Mouse (Mus musculus) hindbrain, embryonic 14.5 days (tissue): ENCODE results near the gene E2f3. TPM values are rescaled to one million over a fixed set of nuclear protein-coding genes. Genes with fewer than 3 reads are reported as not detected.

Experiments used
- ATAC-seq: fragments of 200-750 bp; cut with Nextera tagmentation; 2 replicates; pipeline ENCODE4 v1.8.0; 2017; ENCODE audit warnings: moderate number of reproducible peaks, mild to moderate bottlenecking, moderate TSS enrichment, moderate library complexity; ENCODE audit not compliant: low FRiP score
- DNase-seq: peaks from one replicate; pipeline ENCODE4 v3.0.0-alpha.2; 2015; ENCODE audit warnings: low spot score
- H3K27ac ChIP-seq: fragments of 300-500 bp; sonication (generic); 2 replicates; pipeline ENCODE4 v1.5.1; 2014; ENCODE audit warnings: mild to moderate bottlenecking, moderate library complexity
- H3K27me3 ChIP-seq: fragments of 300-500 bp; sonication (generic); 2 replicates; pipeline ENCODE4 v1.6.1; 2014; ENCODE audit warnings: mild to moderate bottlenecking, low read length, mixed read lengths; ENCODE audit not compliant: control insufficient read depth, insufficient read depth
- H3K36me3 ChIP-seq: fragments of 300-500 bp; sonication (generic); replicated peaks from 2 replicates; pipeline ENCODE4 v1.6.1; 2014; ENCODE audit not compliant: control insufficient read depth, insufficient read depth
- H3K4me1 ChIP-seq: fragments of 300-500 bp; sonication (generic); replicated peaks from 2 replicates; pipeline ENCODE4 v1.6.1; 2014; ENCODE audit warnings: antibody characterized with exemption, low read length, mixed read lengths; ENCODE audit not compliant: control insufficient read depth, insufficient read depth
- H3K4me2 ChIP-seq: fragments of 300-500 bp; sonication (generic); replicated peaks from 2 replicates; pipeline ENCODE4 v1.6.1; 2014; ENCODE audit warnings: mild to moderate bottlenecking, moderate library complexity
- H3K4me3 ChIP-seq: fragments of 300-500 bp; sonication (generic); replicated peaks from 2 replicates; pipeline ENCODE4 v1.5.1; 2014; ENCODE audit warnings: mild to moderate bottlenecking, low read length
- H3K9ac ChIP-seq: fragments of 300-500 bp; sonication (generic); 2 replicates; pipeline ENCODE4 v1.6.1; 2014
- H3K9me3 ChIP-seq: fragments of 300-500 bp; sonication (generic); 2 replicates; pipeline ENCODE4 v1.6.1; 2016; ENCODE audit warnings: low read length; ENCODE audit not compliant: control insufficient read depth
- WGBS: fragments of 180-500 bp; shearing (Covaris S2); extraction: QIAGEN DNeasy Blood & Tissue Kit; methylation state at CpG from one replicate; pipeline ENCODE4 v1.1.7; 2014; 5-methylcytosine and 5-hydroxymethylcytosine counted together
- polyA plus RNA-seq: library from polyadenylated mRNA; unstranded; fragments of >200 nt; fragmentation: Nextera tagmentation; extraction: Ambion mirVana; gene quantifications from 2 replicates; pipeline ENCODE4 v1.2.1, GENCODE M21; 2014

The E2f3 gene
- polyA plus RNA-seq, 1 experiment from 2014 or later: 5.2 TPM

DNA sequence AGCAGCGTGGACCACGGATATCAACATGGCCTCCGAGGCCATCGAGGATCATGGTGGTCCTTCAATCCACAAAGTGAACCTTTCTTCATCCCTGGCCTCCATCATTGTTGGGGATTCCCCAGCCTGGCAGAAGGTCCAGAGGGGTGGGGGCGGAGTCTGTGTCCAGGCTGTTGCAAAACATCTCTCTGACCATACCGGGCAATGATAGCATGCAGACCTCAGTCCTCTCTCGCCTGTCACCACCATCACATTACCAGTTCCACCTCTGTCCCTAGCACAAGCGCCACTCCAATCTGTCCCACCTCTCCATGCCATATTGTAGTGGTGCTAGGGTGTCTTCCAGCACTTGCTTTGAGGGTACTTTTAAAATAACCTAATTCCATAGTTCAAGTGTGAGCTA lies 18.9 kb downstream of the E2f3 start:
- Histone ChIP-seq H3K4me3 (no peak overlapping the region), H3K9ac (no peak overlapping the region), H3K36me3 (no peaks in the 10 kb centered on the region), H3K27ac (no peak overlapping the region), H3K27me3 (no peaks in the 10 kb centered on the region), H3K4me2 (no peak overlapping the region), H3K4me1 (no peaks in the 10 kb centered on the region), H3K9me3 (no peaks in the 10 kb centered on the region)
- no peak for DNase-seq
- WGBS: 98% methylated on average over 8 of the region's 8 CpGs
- no peak for ATAC-seq

DNA sequence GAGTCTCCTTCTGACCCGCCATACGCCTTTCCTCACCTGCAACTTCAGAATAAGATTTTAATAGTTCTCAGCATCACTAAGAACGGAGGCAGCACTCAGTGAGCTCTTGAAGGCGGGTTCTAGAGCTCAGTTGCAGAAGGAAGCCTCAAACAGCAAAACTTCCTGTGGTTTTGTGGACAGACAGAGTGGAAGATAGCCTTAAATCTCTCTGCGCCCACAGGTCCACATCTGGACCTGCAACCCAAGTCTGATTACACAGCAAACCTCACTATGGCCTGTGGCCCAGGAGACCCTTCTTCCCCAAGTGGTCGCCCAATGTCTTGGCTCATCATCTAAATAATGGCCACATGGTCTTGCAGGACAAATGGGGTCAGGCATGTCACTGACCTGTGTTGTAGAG lies 21.8 kb downstream of the E2f3 start:
- no peak for ATAC-seq
- WGBS: 94% methylated on average over 6 of the region's 6 CpGs

DNA sequence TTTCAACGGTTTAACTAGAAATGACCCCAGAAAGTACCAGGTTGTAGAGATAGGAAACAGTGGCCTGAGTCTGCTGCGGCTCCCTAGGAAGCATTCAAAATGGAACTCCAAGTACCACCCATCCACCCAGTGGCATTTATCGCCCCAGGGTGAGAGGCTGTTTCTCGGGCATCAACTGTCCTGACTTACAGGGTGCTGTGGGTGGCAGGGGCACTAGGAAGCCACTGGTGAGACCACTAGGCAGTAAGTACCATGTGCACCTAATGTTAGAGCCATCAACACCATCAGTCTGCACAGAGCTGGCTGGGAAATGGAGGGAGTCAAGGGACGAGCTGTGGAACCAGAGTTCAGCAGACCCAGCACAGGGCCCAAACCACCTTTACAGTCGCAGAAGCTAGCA lies 25.4 kb downstream of the E2f3 start:
- no peak for ATAC-seq
- DNase-seq: no peak
- no peak overlapping the region for H3K4me2 ChIP-seq
- no peaks in the 10 kb centered on the region for H3K9me3 ChIP-seq
- H3K36me3 ChIP-seq: no peaks in the 10 kb centered on the region
- no peak overlapping the region for H3K4me3 ChIP-seq
- no peaks in the 10 kb centered on the region for H3K27me3 ChIP-seq
- H3K27ac ChIP-seq: no peak overlapping the region
- H3K9ac ChIP-seq: no peak overlapping the region
- H3K4me1 ChIP-seq: no peaks in the 10 kb centered on the region
- 92% methylated on average over 6 of the region's 6 CpGs for WGBS

More for the DNA sequence above, 21.8 kb downstream of the E2f3 start:
- no peaks in the 10 kb centered on the region for H3K9me3 ChIP-seq
- H3K36me3 ChIP-seq: no peaks in the 10 kb centered on the region
- no peaks in the 10 kb centered on the region for H3K4me1 ChIP-seq
- DNase-seq: no peak
- no peaks in the 10 kb centered on the region for H3K27me3 ChIP-seq
- H3K9ac ChIP-seq: no peak overlapping the region
- H3K4me3 ChIP-seq: no peak overlapping the region
- no peak overlapping the region for H3K4me2 ChIP-seq
- no peak overlapping the region for H3K27ac ChIP-seq

DNA sequence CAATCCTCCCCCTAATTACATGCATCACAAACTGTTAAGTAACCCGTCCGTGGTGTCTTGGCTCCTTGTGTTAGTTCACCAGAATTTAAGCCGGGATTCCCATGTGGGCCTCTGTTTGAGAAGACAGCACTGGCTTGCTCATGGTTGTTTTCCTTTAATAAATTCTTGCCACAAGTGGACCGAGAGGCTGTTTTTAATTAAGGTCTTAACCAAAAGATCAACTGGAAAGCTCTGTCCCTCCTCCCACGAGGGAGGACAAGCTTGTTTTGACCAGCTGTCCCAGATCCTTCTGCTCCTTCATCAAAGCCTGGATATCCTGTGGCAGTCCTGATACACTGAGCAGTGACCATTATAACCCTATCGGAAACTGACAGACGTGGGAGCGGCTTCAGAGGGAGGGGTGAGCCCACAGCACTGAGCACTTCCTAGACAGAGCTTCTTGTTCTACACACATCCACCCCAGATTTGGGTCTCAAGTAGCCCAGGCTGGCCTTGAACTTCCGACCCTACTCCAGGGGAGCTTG lies 28.1 kb downstream of the E2f3 start:
- 80% methylated on average over 9 of the region's 9 CpGs for WGBS
- H3K4me1 ChIP-seq: no peaks in the 10 kb centered on the region
- H3K36me3 ChIP-seq: no peaks in the 10 kb centered on the region
- no peak for DNase-seq
- no peak overlapping the region for H3K27ac ChIP-seq
- no peak for ATAC-seq
- no peaks in the 10 kb centered on the region for H3K9me3 ChIP-seq
- H3K27me3 ChIP-seq: no peaks in the 10 kb centered on the region
- no peak overlapping the region for H3K4me3 ChIP-seq
- no peak overlapping the region for H3K4me2 ChIP-seq
- H3K9ac ChIP-seq: no peak overlapping the region

DNA sequence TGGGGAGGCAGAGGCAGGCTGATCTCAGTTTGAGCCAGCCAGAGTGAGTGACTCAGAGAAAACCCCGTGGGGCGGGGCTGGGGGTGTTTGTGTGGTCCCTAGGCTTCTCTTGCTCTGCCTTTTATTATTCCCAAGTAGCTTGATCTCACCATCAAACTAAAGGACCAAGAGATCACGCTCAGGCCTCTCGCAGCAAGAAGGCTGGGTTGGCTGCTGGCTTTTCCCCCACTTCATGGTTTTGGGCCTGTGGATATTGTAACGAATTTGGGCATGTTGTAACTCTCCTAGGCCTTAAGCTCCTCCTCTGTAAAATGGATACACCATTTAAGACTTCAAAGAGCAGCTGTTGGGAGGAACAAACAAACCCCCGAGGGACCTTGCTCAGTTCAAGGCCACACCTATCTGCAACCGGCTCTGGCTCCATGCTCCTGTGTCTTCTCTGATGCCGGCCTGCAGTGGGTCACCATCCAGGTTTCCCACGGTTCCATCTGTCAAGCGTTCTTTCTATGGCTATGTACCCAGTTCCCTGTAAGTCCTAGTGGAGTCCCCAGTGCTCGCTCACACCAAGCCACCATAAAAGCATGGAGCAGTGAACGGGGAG lies 28.9 kb downstream of the E2f3 start:
- Histone ChIP-seq H3K4me2 (no peak overlapping the region), H3K36me3 (no peaks in the 10 kb centered on the region), H3K4me1 (no peaks in the 10 kb centered on the region), H3K9me3 (no peaks in the 10 kb centered on the region), H3K27me3 (no peaks in the 10 kb centered on the region), H3K4me3 (no peak overlapping the region), H3K9ac (no peak overlapping the region), H3K27ac (no peak overlapping the region)
- whole genome bisulfite sequencing: 93% methylated on average over 12 of the region's 12 CpGs
- ATAC-seq (no peak), DNase-seq (no peak)

DNA sequence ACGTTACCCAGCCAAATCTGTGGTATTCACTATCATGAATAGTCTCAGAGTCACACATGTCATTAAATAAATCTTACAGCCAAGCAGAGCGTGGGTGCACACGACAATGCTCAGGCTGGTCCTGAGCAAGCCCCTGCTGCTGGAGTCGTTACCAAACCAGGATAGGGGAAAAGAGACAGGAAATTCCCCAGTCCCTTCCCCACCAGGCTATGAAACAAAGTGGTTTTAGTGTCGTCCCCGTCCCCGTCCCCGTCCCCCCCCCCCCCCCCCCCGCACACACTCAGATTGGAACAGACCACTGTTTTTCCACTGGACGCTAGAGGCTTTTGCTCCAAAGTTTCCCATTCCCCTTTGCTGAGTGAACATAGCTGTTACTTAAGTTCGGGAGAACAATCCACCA lies 30.6 kb downstream of the E2f3 start:
- Histone ChIP-seq H3K4me1 (no peaks in the 10 kb centered on the region), H3K4me3 (no peak overlapping the region), H3K4me2 (no peak overlapping the region), H3K27ac (no peak overlapping the region), H3K27me3 (no peaks in the 10 kb centered on the region), H3K9me3 (no peaks in the 10 kb centered on the region), H3K9ac (no peak overlapping the region), H3K36me3 (no peaks in the 10 kb centered on the region)
- DNase-seq: no peak
- no peak for ATAC-seq
- 82% methylated on average over 11 of the region's 11 CpGs for WGBS

DNA sequence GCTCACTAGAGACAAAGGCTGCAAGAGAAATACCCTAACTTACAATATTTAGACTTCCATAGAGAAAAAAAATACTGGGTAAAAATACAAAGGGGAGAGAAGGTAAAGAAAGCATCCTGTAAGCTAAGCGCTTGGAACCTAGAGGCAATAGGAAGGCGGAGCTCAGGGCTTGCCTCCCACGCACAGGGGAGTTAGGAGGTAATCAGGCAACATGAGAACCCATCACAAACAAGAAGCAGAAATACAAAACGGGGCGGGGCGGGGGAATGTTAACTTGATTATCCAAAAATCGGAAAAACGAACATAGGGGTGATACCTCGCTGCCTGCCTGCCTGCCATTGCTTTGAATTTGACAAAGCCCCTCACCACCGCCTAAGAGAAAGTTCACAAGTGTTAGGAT lies 31.1 kb downstream of the E2f3 start:
- ATAC-seq: no peak
- Histone ChIP-seq H3K4me2 (no peak overlapping the region), H3K9me3 (no peaks in the 10 kb centered on the region), H3K4me1 (no peaks in the 10 kb centered on the region), H3K27me3 (no peaks in the 10 kb centered on the region), H3K4me3 (no peak overlapping the region), H3K36me3 (no peaks in the 10 kb centered on the region), H3K27ac (no peak overlapping the region), H3K9ac (no peak overlapping the region)
- 93% methylated on average over 10 of the region's 10 CpGs for WGBS
- no peak for DNase-seq

DNA sequence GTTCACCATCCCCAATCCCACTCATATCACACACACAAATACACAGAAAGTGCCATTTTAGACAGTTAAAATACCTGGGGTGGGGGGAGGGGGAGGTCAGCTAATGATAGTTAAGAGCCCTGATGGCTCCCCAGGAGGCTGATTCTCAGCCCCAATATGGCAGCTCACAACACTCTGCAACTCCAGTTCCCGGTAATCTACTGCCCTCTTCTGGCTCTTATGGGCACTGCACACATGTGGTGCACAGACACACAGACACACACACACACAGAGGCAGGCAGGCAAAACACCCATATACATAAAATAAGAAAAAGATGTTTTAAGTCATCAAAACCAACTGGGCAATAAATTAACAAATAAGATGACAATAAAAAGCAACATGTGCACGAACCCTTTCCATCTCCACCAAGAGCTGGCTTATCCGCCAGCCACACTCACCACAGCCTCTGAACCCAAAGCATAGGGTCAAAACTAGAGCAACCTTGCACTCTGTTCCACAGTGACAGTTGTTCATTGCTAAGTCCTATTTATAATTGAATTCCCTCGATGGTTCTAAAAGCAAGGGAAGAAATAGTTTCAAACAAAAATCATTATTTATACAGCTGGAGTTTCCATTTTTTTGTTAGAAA lies 32.3 kb downstream of the E2f3 start:
- H3K27me3 ChIP-seq: no peaks in the 10 kb centered on the region
- H3K36me3 ChIP-seq: no peaks in the 10 kb centered on the region
- WGBS: 93% methylated on average over 4 of the region's 4 CpGs
- ATAC-seq (no peak), DNase-seq (no peak)
- no peak overlapping the region for H3K9ac ChIP-seq
- H3K4me1 ChIP-seq: no peaks in the 10 kb centered on the region
- no peak overlapping the region for H3K4me3 ChIP-seq
- no peaks in the 10 kb centered on the region for H3K9me3 ChIP-seq
- H3K27ac ChIP-seq: no peak overlapping the region
- H3K4me2 ChIP-seq: no peak overlapping the region

DNA sequence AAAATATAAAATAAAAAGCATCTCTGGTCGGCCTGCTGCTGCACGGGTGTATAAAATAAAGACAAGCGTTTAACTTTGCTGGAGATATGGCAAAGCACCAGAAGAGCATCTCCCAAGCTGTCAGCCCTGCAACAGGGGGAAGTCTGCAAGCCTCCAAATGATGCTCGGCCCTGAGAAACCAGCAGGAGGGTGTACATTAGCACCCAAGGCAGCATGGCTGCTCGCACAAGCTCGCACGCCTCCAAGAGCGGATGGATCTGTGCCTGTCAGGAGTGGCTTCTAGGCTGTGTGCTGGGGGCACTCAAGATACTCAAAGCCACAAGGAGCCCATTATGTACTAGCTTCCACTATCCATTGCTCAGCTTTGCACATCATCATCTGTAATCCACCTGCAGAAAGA lies 39.8 kb downstream of the E2f3 start:
- no peak overlapping the region; the same call in 1 of the 2 replicates for H3K27ac ChIP-seq
- no peak overlapping the region for H3K4me2 ChIP-seq
- H3K4me1 ChIP-seq: no peaks in the 10 kb centered on the region
- H3K27me3 ChIP-seq: no peaks in the 10 kb centered on the region
- no peaks in the 10 kb centered on the region for H3K36me3 ChIP-seq
- H3K4me3 ChIP-seq: no peak overlapping the region
- no peak for ATAC-seq
- no peak overlapping the region for H3K9ac ChIP-seq
- 83% methylated on average over 8 of the region's 8 CpGs for WGBS
- no peaks in the 10 kb centered on the region for H3K9me3 ChIP-seq
- no peak for DNase-seq
